Mouse (Mus musculus) layer of hippocampus, adult 8-10 months (tissue): ENCODE measurements around the gene Glrb. TPM values are rescaled to one million over a fixed set of nuclear protein-coding genes. Genes with fewer than 3 reads are reported as not detected.

ENCODE experiments used
- DNase-seq, 2 experiments: peaks; one replicate each; pipeline ENCODE4 v3.0.0; 2022; ENCODE audit warnings: low spot score in 2 of 2
- total RNA-seq, 4 experiments: library from RNA; stranded (reverse); gene quantifications; 2 replicates each; pipeline ENCODE4 v1.2.4; 2022

The Glrb gene
- total RNA-seq, 4 experiments from 2014 or later = 135 to 158 (median 148) TPM

DNA sequence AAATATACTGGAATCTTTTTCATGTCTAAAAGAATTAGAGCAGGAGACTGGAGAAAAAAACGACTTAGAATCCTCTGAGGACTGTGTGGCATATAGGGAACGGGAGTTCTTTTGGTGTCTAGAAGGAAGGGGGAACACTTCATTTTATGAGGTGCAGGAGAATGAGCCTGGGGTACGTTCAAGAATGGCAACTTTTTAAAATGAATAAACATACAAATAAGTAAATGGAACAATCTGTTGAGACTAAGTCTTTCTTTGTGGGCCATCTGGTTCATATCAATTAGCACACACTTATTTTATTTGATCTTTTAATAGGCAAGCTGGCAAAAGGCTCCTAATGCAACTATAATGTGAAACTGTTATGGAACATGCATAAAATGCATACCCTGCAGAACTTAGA lies 75.9 kb downstream of the Glrb start:
- DNase-seq = no peak

DNA sequence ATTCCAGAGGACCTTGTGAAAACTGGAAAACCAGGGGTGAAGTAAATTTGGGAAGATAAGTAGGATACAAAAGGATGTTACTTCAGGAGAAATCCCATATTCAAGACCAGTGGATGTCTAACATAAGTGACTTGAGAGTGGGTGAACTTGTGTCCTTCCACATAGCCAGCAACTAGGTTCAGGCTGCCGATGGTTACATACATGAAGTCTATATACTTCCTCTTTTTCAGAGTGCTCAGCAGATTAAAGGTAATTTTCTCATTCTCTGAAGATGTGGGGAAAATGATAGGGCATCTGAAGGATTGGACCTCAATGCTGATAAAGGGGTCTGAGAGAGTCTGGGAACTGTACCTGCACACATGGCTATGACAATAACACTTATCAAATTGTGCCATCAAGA lies 89.5 kb downstream of the Glrb start:
- DNase-seq = no peak

DNA sequence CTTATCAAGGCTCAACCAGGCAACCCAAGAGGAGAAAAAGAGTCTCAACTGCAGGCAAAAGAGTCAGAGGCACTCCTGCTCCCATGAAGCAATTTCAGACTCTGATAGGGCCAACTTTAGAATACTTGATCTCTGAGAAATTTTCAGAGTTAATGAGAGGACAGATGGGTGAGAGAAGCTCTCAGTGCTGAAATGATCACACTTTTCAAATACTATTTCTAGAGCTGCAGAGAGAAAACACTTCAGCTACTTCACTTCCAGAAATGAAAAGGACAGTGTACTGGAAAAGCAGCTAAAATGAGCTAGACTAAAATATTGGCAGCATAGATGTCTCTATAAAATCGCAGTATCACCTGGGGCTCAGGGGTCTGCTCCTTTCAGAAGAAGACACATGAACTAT lies 94.8 kb downstream of the Glrb start:
- no peak for DNase-seq

DNA sequence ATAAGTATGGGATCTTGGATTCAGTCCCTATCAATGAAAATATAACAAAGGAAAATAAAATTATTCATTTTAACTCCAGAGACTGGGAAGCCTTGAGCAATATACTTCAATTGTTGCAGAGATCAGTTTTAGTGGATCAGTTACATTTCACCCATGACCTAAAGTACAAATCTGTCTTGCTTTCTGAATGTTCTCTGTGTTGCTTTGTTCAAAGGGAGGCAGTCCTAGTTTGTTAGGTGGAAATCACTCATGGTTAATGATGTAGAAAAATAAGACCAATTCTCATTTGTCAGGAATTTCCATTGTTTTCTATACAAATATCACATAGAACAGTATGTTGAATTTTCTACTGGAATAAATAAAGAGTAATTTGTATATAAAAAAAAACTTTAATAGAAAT lies 99.7 kb downstream of the Glrb start:
- no peak for DNase-seq

DNA sequence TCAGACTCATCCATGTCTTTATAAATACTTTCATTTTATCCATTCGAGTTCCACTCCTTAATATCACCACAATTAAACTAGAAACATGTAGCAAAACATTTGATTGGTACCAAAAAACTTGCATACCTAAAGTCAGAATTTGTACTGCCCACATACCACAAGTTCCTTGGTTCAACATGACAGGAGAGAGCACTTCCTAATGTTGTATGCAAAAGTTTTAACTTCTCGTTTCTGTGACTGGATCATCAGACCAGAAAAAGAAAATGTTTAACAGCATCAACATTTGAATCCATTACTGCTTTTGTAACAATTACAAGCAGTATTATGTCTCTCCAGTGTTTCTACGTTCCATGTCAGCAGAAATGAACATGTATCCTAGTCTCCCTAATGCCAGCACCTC lies 101.2 kb downstream of the Glrb start:
- DNase-seq = no peak

DNA sequence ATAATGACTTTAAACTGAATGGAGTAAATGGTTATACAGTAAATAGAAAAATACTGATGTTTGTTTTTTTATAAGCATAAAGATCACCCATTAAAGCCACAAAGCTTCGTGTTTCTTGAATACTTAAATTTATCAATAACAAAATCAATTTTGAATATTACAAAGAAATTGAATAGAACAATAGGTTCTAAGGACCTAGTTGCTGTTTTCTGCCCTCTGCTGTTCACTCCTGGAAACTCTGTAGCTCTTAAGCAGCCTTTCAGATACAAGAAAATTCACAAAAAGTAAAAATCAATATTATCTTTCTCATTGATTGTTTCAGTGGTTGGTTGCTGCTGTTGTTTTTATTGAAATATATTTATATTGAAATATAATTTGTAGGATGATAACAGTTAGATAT lies 108.1 kb downstream of the Glrb start:
- no peak for DNase-seq

DNA sequence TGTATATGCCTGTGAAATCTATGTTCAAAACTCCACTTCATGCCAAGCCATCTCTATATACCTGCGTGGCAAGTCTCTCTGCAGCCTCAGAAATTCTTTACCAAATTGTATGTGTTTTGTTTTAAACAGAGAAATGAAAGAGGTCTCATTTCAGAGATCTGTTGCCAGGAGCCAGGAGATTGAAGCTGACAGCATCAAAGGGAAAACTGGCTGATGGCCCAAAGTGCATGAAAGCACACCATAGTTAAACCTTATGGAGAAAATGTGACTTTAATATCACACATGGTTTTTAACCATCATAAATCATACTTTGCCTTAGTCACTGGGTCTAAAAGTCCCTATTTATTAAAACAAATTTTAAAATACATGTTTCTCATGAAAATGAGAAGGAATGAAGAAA lies 109.6 kb downstream of the Glrb start:
- no peak for DNase-seq

DNA sequence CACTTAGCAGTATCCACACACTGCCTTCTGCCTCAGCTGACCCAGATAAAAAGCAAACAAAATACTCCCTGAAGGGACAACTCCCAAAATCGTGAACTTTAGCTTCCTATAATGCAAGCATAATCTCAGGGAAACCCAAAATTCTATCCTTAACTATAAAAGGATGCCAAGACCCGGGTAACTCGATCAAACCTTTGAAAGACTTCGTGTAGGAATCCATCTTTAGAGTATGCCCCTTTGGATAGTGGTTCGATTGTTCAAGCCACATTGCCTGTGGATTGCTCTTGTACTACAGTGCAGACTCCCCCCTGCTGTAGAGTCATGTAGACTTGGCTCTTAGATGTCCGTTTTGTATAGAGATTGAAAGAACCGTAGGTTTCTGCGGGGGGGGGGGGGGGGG lies 110.2 kb downstream of the Glrb start:
- DNase-seq = no peak

DNA sequence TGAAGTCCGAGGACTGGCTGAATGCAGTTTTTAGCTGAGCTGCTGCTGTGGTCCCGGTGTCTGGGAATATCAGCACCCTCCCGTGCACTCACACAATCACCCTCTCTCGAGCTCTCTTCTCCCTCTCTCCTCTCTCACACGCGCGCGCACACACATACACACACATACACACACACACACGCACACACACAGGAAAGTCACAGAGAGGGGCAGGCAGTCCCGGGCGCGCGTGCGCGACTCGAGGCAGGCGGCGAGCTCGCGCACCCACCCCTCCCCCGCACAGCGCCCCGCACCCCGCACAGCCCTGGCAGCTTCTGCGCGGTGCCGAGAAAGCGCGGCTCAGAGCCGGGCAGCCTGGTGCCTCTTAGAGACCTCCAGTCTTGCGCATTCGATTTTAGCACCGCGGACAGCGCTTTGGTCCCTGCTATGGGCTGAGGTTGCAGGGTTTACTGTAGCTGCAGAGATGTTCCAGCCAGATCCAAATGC lies 110.8 kb downstream of the Glrb start, which contains the start of gene Gria2:
TSS of gene Gria2 (minus strand) at position 240 of the 486 bp plus-strand sequence.
- DNase-seq = peak; percentile 88 to 90

DNA sequence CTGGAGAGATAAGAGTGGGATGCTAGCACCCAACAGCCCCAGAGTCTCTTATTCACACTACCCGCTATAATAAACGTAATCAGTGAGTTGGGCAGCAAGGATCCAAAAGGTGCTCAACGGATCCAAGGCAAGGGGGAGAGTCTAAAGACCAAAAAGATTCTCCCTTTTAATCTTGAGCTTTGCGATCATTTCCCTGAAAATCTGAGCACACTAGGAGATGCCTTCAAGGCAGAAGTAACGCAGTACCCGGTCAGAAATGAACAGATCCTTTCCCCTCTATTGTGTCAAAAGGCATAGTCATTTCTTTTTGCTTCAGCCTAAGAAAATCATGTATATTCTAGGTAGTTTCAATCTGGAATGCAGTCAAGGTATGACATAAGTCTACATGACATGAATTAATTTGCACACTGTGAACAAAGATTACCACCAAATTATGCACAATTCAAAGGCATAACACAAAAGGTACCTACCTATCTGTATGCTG lies 111.6 kb downstream of the Glrb start:
- DNase-seq = no peak

DNA sequence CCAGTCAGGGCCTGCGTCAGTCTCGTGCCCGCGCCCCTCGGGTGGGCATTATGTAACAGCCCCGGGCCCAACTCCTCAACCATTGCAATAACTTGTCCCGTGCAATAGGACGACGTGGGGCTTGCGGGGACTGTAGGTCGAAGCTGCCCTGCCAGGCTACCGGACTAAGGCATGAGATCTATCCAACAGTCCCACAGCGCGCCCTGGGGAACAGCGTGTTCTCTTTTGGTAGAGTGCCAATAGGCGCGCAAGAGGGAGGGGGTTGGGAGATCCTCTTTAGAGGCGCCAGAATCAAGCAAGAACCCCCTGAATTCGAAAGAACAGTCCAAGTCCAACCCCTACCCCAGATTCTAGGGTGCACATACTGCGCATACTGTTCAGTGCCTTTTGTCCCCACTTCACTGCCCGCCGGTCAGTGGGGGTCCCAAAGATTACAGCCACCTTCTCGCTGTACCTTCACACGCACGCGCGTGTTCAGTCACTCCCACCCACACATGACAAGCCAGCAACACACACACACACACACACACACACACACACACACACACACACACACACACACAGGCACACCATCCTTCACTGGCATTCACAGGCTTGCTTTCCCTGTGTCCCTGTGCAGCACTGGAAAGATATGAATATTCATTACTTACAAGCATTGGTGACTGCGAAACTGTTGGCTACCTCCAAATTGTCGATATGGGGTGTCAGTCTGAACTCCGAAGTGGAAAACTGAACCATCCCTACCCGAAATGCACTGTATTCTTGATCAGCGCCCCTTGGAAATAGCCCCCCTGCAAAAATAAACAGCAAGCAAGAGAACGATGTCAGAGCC lies 112.2 kb downstream of the Glrb start:
- peak; percentile 74 to 75 for DNase-seq

DNA sequence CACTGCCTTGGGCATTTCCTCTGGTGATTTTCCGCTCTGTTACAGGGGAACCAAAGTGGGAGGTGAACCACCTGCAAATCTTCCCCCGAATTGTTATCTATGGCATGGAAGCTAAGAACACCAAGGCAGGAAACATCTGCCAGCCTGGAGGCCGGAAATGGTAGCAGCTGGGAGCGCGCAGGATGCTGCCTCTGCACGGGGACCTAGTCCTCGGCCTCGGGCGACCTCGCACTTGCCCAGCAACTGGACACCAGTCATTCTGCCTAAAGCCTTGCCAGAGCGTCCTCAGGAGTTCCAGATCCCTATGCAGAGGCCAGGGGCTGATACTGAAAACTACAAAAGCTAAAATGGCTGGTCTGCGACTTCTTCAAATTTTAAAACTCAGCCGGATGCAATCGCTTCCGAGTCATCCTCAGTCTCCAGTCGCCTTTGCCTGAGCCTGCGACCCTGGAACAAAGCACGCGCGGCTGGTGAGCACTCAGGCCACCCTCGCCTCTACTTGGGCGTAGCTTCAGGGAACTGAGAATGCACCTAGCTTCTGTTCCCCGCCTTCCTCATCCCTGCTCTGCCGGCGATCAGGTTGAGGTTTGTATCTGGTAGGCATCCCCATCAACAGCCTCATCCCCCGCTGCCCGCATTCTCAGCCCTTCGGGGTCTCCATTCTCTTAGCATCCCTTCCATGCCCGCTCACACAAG lies 113.0 kb downstream of the Glrb start:
- DNase-seq = peak; percentile 53

DNA sequence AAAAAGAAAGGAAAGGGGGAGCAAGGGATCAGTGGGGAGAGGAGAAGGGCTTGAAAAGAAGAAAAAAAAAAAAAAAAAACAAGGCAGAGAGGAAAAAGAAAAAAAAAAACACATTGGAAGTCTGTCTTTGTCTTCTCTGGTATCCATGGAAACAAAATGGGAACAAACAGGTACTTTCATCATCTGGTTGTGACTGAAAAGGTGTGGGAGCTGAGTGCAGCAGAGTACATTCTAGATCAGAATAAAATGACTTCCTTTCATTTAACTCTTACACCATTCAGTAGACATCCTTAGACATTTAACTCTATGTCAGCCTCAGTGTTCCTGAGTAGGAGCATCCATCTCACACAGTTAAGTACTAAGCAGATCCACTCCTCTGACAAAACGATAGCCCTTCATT lies 115.5 kb downstream of the Glrb start:
- no peak for DNase-seq

DNA sequence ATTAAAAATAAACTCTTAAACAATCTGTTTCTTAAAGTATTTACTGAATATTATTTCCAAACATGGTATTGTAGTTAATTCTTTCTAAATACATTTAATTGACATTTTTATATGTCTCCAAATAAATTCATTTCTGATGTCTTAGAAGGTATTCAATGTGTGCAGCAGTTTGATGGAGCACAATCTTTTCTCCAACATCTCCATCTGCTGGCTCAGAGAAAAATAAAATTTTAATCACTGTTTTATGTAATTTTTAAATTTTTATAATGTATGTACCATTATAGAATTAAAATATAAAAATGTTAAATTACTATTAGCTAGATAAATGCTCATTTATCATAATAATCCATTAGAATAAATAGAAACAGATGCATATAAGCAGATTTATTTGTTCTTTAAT lies 116.7 kb downstream of the Glrb start:
- no peak for DNase-seq

DNA sequence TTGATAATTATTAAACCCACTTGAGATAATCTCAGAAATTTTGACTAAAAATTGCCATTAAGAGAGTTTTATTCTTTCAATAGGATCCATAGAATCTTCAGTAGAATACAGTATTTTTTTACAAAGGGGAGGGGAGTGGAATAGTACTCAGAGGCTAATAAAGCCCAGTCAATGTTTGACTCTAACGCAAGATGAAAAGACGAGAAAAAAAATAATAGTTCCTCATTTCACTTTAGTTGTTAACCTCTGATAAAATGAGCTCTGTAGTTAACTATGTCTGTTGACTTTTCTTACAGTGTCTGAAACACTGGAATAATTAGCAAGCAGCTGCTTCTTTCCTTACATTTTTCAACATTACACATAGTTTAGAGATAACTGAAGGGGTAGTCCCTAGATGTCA lies 118.2 kb downstream of the Glrb start:
- DNase-seq = no peak

Other genes with a start within 250 kb of the Glrb start
- 100 to 1,000 TPM; 547 to 714 (median 646) TPM for gene Gria2, start 110.8 kb downstream of the Glrb start, total RNA-seq
- gene Pdgfc, start 122.8 kb upstream of the Glrb start, total RNA-seq = 1 to 10 TPM; 4.8 to 6.2 (median 5.7) TPM